Mouse (Mus musculus): ENCODE measurements around the gene Ccdc88c. TPM values are rescaled to one million over a fixed set of nuclear protein-coding genes. Genes with fewer than 3 reads are reported as not detected.
A peak's percentile ranks its signal among the peaks of the same experiment; 100 is the strongest.

Ccdc88c gene
- polyA plus RNA-seq (2012; fragmentation: generic; extraction: Trizol), result 6.1 TPM
- long read RNA-seq, experiment 1, partial matches to known transcripts, result 1 of 1 reads
- long read RNA-seq, experiment 1, other reads (novel, unspliced or antisense), result 0 of 1 reads
- long read RNA-seq, experiment 2, full-length matches to known transcripts, result 2 of 3 reads
- long read RNA-seq, experiment 2, partial matches to known transcripts, result 1 of 3 reads
- long read RNA-seq, experiment 2, other reads (novel, unspliced or antisense), result 0 of 3 reads

DNA sequence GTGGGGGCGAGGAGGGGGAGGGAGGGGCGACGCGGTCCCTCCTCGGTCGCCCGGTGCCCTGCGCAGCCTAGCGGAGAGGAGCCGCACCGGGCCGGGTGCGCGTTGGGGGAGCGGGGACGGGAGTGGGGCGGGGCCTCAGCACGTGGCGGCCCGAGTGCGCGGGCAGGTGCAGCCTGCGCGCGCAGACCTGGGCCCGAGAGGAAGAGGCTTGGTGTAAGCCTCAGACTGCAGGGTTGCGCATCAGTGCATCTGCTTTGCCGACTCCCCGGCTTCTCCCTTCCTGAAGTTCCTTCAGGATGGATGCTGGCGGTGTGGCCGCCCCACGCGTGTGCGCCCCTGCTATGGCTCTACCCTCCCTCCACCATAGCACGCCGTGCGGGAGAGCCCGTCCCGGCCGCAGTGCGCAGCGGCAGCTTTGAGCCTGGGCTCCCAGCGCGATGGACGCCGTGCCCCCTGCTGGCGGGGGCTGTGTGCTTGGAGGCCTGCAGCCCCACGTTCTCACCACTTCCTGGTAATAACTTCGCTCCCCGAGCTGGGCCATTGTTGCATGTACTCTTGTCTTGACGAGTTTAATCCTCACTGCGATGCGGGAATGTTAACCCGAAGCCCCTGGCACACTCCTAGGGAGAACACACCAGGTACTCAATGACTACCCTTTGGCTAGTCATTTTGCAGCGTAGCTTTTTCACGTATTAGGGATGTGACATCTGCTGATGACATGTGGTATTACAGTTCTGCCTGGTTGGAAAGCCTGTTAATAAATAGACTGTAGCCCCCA lies at the start of gene Ccdc88c:
TSS of gene Ccdc88c (minus strand) at position 103 of the 778 bp plus-strand sequence.
- Histone ChIP-seq H3K36me3 (ENCODE audit: control insufficient read depth, insufficient read depth) (no peaks in the 10 kb centered on the region), H3K27me3 (ENCODE audit: control insufficient read depth, insufficient read depth, insufficient read length) (no peaks in the 10 kb centered on the region), H3ac (ENCODE audit: control insufficient read depth, insufficient read length, low read depth) (peak within 1 kb of the TSS; percentile 45), H3K79me3 (ENCODE audit: low read depth) (no peaks in the 10 kb centered on the region), H3K4me3 (ENCODE audit: insufficient read depth, poor library complexity, severe bottlenecking) (peak within 1 kb of the TSS; percentile 51), H3K79me2 (ENCODE audit: control insufficient read depth, insufficient read depth) (peaks cover 28% of the 10 kb centered on the region)
- TF ChIP-seq USF1 (IDR thresholded peaks at IDR 0.05; ENCODE audit: low read depth) (no peak), FOSL1 (IDR thresholded peaks at IDR 0.05; ENCODE audit: insufficient read depth, low read length, poor library complexity, severe bottlenecking) (no peak), CEBPB (IDR thresholded peaks at IDR 0.05; ENCODE audit: low read depth) (no peak), MYOG (IDR thresholded peaks at IDR 0.05; ENCODE audit: control insufficient read depth, extremely low read depth, insufficient read length) (no peak), CTCF (IDR thresholded peaks at IDR 0.05; ENCODE audit: control insufficient read depth, insufficient read depth, insufficient read length) (peak; percentile 99), MYOD1 (IDR thresholded peaks at IDR 0.05; ENCODE audit: control insufficient read depth, insufficient read length, low read depth) (no peak), MAX (IDR thresholded peaks at IDR 0.05) (peak; percentile 65)

- Histone ChIP-seq H3ac (ENCODE audit: control insufficient read depth, insufficient read length, low read depth) (no peak overlapping the region), H3K36me3 (ENCODE audit: control insufficient read depth, insufficient read depth) (peaks cover 66% of the 10 kb centered on the region), H3K79me3 (ENCODE audit: low read depth) (peaks cover 97% of the 10 kb centered on the region), H3K79me2 (ENCODE audit: control insufficient read depth, insufficient read depth) (peaks cover 100% of the 10 kb centered on the region), H3K27me3 (ENCODE audit: control insufficient read depth, insufficient read depth, insufficient read length) (no peaks in the 10 kb centered on the region), H3K4me3 (ENCODE audit: insufficient read depth, poor library complexity, severe bottlenecking) (no peak overlapping the region)
- TF ChIP-seq CEBPB (IDR thresholded peaks at IDR 0.05; ENCODE audit: low read depth) (no peak), CTCF (IDR thresholded peaks at IDR 0.05; ENCODE audit: control insufficient read depth, insufficient read depth, insufficient read length) (no peak), USF1 (IDR thresholded peaks at IDR 0.05; ENCODE audit: low read depth) (no peak), MAX (IDR thresholded peaks at IDR 0.05) (no peak), MYOD1 (IDR thresholded peaks at IDR 0.05; ENCODE audit: control insufficient read depth, insufficient read length, low read depth) (no peak), MYOG (IDR thresholded peaks at IDR 0.05; ENCODE audit: control insufficient read depth, extremely low read depth, insufficient read length) (no peak), FOSL1 (IDR thresholded peaks at IDR 0.05; ENCODE audit: insufficient read depth, low read length, poor library complexity, severe bottlenecking) (no peak)
Measured at GRCm38 (mm10) chr12:101077955-101078354, 49.1 kb upstream of the Ccdc88c start.

DNA sequence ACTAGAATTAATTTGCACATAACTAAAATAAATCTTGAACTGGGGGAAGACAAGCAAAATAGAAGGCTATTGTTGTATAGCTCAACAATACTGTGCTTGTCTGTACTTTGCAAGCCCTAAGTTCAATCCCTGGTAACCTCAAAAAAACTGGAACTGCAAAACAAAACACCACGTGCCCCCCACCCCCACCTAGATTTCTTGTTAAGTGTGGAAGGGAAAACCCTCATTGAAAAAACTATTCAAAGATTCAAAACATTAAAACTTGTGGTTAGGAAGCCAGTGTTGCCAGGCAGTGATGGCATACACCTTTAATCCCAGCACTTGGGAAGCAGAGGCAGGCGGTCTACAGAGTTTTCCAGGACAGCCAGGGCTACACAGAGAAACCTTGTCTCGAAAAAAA lies 46.6 kb upstream of the Ccdc88c start:
- H3ac ChIP-seq (ENCODE audit: control insufficient read depth, insufficient read length, low read depth), result no peak overlapping the region
- H3K36me3 ChIP-seq (ENCODE audit: control insufficient read depth, insufficient read depth), result peaks cover 60% of the 10 kb centered on the region
- peaks cover 98% of the 10 kb centered on the region for H3K79me3 ChIP-seq (ENCODE audit: low read depth)
- H3K27me3 ChIP-seq (ENCODE audit: control insufficient read depth, insufficient read depth, insufficient read length), result no peaks in the 10 kb centered on the region
- H3K4me3 ChIP-seq (ENCODE audit: insufficient read depth, poor library complexity, severe bottlenecking), result no peak overlapping the region
- peaks cover 100% of the 10 kb centered on the region for H3K79me2 ChIP-seq (ENCODE audit: control insufficient read depth, insufficient read depth)
- TF ChIP-seq MAX (IDR thresholded peaks at IDR 0.05), result no peak
- TF ChIP-seq CTCF (IDR thresholded peaks at IDR 0.05; ENCODE audit: control insufficient read depth, insufficient read depth, insufficient read length), result no peak
- no peak for TF ChIP-seq CEBPB (IDR thresholded peaks at IDR 0.05; ENCODE audit: low read depth)
- TF ChIP-seq MYOD1 (IDR thresholded peaks at IDR 0.05; ENCODE audit: control insufficient read depth, insufficient read length, low read depth), result no peak
- no peak for TF ChIP-seq MYOG (IDR thresholded peaks at IDR 0.05; ENCODE audit: control insufficient read depth, extremely low read depth, insufficient read length)
- TF ChIP-seq USF1 (IDR thresholded peaks at IDR 0.05; ENCODE audit: low read depth), result no peak
- TF ChIP-seq FOSL1 (IDR thresholded peaks at IDR 0.05; ENCODE audit: insufficient read depth, low read length, poor library complexity, severe bottlenecking), result no peak

DNA sequence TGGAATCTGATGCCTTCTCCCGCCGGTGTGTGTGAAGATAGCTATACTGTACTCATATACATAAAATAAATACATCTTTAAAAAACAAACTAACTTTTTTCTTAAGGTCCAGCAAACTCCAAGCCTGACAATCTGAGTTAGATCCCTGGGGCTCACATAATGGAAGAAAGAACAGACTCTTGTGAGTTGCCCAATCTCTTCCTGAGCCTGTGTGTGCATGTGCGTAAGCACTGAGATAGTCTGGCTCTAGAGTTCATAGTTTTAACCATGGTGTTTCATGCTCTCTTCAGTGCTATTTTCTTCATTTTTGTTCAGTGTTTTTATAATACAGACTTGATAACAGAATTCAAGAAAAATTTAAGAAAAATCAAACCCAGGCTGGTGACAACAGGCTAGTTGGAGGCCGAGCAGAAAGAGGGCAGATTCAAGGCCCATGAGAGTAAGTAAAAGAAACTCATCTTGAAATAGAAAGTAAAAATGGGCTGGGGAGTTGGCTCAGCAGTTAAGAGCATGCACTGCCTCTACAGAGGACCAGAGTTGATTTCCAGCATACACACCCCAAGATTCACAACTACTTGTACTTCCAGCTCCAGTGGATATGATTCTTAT lies 46.1 kb upstream of the Ccdc88c start:
- Histone ChIP-seq H3K4me3 (ENCODE audit: insufficient read depth, poor library complexity, severe bottlenecking) (no peak overlapping the region), H3K27me3 (ENCODE audit: control insufficient read depth, insufficient read depth, insufficient read length) (no peaks in the 10 kb centered on the region), H3K36me3 (ENCODE audit: control insufficient read depth, insufficient read depth) (peaks cover 61% of the 10 kb centered on the region), H3K79me3 (ENCODE audit: low read depth) (peaks cover 98% of the 10 kb centered on the region), H3ac (ENCODE audit: control insufficient read depth, insufficient read length, low read depth) (no peak overlapping the region), H3K79me2 (ENCODE audit: control insufficient read depth, insufficient read depth) (peaks cover 100% of the 10 kb centered on the region)
- no peak for TF ChIP-seq CEBPB (IDR thresholded peaks at IDR 0.05; ENCODE audit: low read depth)
- TF ChIP-seq MYOD1 (IDR thresholded peaks at IDR 0.05; ENCODE audit: control insufficient read depth, insufficient read length, low read depth), result no peak
- no peak for TF ChIP-seq MAX (IDR thresholded peaks at IDR 0.05)
- TF ChIP-seq USF1 (IDR thresholded peaks at IDR 0.05; ENCODE audit: low read depth), result no peak
- no peak for TF ChIP-seq FOSL1 (IDR thresholded peaks at IDR 0.05; ENCODE audit: insufficient read depth, low read length, poor library complexity, severe bottlenecking)
- no peak for TF ChIP-seq MYOG (IDR thresholded peaks at IDR 0.05; ENCODE audit: control insufficient read depth, extremely low read depth, insufficient read length)
- TF ChIP-seq CTCF (IDR thresholded peaks at IDR 0.05; ENCODE audit: control insufficient read depth, insufficient read depth, insufficient read length), result no peak

GRCm38 (mm10) chr12:101069813-101070212 lies 41.0 kb upstream of the Ccdc88c start:
- Histone ChIP-seq H3K27me3 (ENCODE audit: control insufficient read depth, insufficient read depth, insufficient read length) (no peaks in the 10 kb centered on the region), H3K79me3 (ENCODE audit: low read depth) (peaks cover 94% of the 10 kb centered on the region), H3K4me3 (ENCODE audit: insufficient read depth, poor library complexity, severe bottlenecking) (no peak overlapping the region), H3K36me3 (ENCODE audit: control insufficient read depth, insufficient read depth) (peaks cover 74% of the 10 kb centered on the region), H3K79me2 (ENCODE audit: control insufficient read depth, insufficient read depth) (peaks cover 100% of the 10 kb centered on the region), H3ac (ENCODE audit: control insufficient read depth, insufficient read length, low read depth) (no peak overlapping the region)
- no peak for TF ChIP-seq MAX (IDR thresholded peaks at IDR 0.05)
- no peak for TF ChIP-seq FOSL1 (IDR thresholded peaks at IDR 0.05; ENCODE audit: insufficient read depth, low read length, poor library complexity, severe bottlenecking)
- TF ChIP-seq CEBPB (IDR thresholded peaks at IDR 0.05; ENCODE audit: low read depth), result no peak

All from C2C12 (cell line).